Mouse (Mus musculus) hindbrain, embryonic 14.5 days (tissue): ENCODE measurements around the gene 9530077C05Rik. TPM values are rescaled to one million over a fixed set of nuclear protein-coding genes. Genes with fewer than 3 reads are reported as not detected.

Source experiments
- ATAC-seq: fragments of 200-750 bp; cut with Nextera tagmentation; 2 replicates; pipeline ENCODE4 v1.8.0; 2017; ENCODE audit warnings: moderate number of reproducible peaks, mild to moderate bottlenecking, moderate TSS enrichment, moderate library complexity; ENCODE audit not compliant: low FRiP score
- DNase-seq: peaks from one replicate; pipeline ENCODE4 v3.0.0-alpha.2; 2015; ENCODE audit warnings: low spot score
- H3K27ac ChIP-seq: fragments of 300-500 bp; sonication (generic); 2 replicates; pipeline ENCODE4 v1.5.1; 2014; ENCODE audit warnings: mild to moderate bottlenecking, moderate library complexity
- H3K27me3 ChIP-seq: fragments of 300-500 bp; sonication (generic); 2 replicates; pipeline ENCODE4 v1.6.1; 2014; ENCODE audit warnings: mild to moderate bottlenecking, low read length, mixed read lengths; ENCODE audit not compliant: control insufficient read depth, insufficient read depth
- H3K36me3 ChIP-seq: fragments of 300-500 bp; sonication (generic); replicated peaks from 2 replicates; pipeline ENCODE4 v1.6.1; 2014; ENCODE audit not compliant: control insufficient read depth, insufficient read depth
- H3K4me1 ChIP-seq: fragments of 300-500 bp; sonication (generic); replicated peaks from 2 replicates; pipeline ENCODE4 v1.6.1; 2014; ENCODE audit warnings: antibody characterized with exemption, low read length, mixed read lengths; ENCODE audit not compliant: control insufficient read depth, insufficient read depth
- H3K4me2 ChIP-seq: fragments of 300-500 bp; sonication (generic); replicated peaks from 2 replicates; pipeline ENCODE4 v1.6.1; 2014; ENCODE audit warnings: mild to moderate bottlenecking, moderate library complexity
- H3K4me3 ChIP-seq: fragments of 300-500 bp; sonication (generic); replicated peaks from 2 replicates; pipeline ENCODE4 v1.5.1; 2014; ENCODE audit warnings: mild to moderate bottlenecking, low read length
- H3K9ac ChIP-seq: fragments of 300-500 bp; sonication (generic); 2 replicates; pipeline ENCODE4 v1.6.1; 2014
- H3K9me3 ChIP-seq: fragments of 300-500 bp; sonication (generic); 2 replicates; pipeline ENCODE4 v1.6.1; 2016; ENCODE audit warnings: low read length; ENCODE audit not compliant: control insufficient read depth
- WGBS: fragments of 180-500 bp; shearing (Covaris S2); extraction: QIAGEN DNeasy Blood & Tissue Kit; methylation state at CpG from one replicate; pipeline ENCODE4 v1.1.7; 2014; 5-methylcytosine and 5-hydroxymethylcytosine counted together
- polyA plus RNA-seq: library from polyadenylated mRNA; unstranded; fragments of >200 nt; fragmentation: Nextera tagmentation; extraction: Ambion mirVana; gene quantifications from 2 replicates; pipeline ENCODE4 v1.2.1, GENCODE M21; 2014

The 9530077C05Rik gene
- polyA plus RNA-seq, 1 experiment from 2014 or later: 11.8 TPM

GRCm38 (mm10) chr9:22483866-22484561 is 72.7 kb downstream of the 9530077C05Rik start:
- WGBS: 94% methylated on average over 8 of the region's 8 CpGs
- ATAC-seq: no peak

GRCm38 (mm10) chr9:22484562-22485308 is 73.4 kb downstream of the 9530077C05Rik start:
- Histone ChIP-seq H3K4me2 (no peak overlapping the region), H3K9me3 (no peaks in the 10 kb centered on the region), H3K27ac (no peak overlapping the region), H3K36me3 (no peaks in the 10 kb centered on the region), H3K4me3 (no peak overlapping the region), H3K27me3 (no peaks in the 10 kb centered on the region), H3K4me1 (no peaks in the 10 kb centered on the region), H3K9ac (no peak overlapping the region)
- no peak for ATAC-seq
- 93% methylated on average over 12 of the region's 12 CpGs for WGBS
- no peak for DNase-seq

More at GRCm38 (mm10) chr9:22483866-22484561, 72.7 kb downstream of the 9530077C05Rik start:
- Histone ChIP-seq H3K27ac (no peak overlapping the region), H3K9me3 (no peaks in the 10 kb centered on the region), H3K4me2 (no peak overlapping the region), H3K4me1 (no peaks in the 10 kb centered on the region), H3K36me3 (no peaks in the 10 kb centered on the region), H3K9ac (no peak overlapping the region), H3K4me3 (no peak overlapping the region), H3K27me3 (no peaks in the 10 kb centered on the region)
- no peak for DNase-seq

- DNase-seq (no peak), ATAC-seq (no peak)
- Histone ChIP-seq H3K27ac (no peak overlapping the region), H3K36me3 (no peaks in the 10 kb centered on the region), H3K27me3 (no peaks in the 10 kb centered on the region), H3K9ac (no peak overlapping the region), H3K9me3 (no peaks in the 10 kb centered on the region), H3K4me2 (no peak overlapping the region), H3K4me1 (no peaks in the 10 kb centered on the region), H3K4me3 (no peak overlapping the region)
- 93% methylated on average over 7 of the region's 7 CpGs for WGBS
Measured at GRCm38 (mm10) chr9:22486211-22486610, 74.9 kb downstream of the 9530077C05Rik start.

- no peaks in the 10 kb centered on the region for H3K27me3 ChIP-seq
- H3K9me3 ChIP-seq: no peaks in the 10 kb centered on the region
- H3K27ac ChIP-seq: no peak overlapping the region
- DNase-seq: no peak
- H3K9ac ChIP-seq: no peak overlapping the region
- H3K4me1 ChIP-seq: no peaks in the 10 kb centered on the region
- 71% methylated on average over 9 of the region's 9 CpGs for WGBS
- ATAC-seq: no peak
- H3K4me3 ChIP-seq: no peak overlapping the region
- H3K36me3 ChIP-seq: no peaks in the 10 kb centered on the region
- H3K4me2 ChIP-seq: no peak overlapping the region
Measured at GRCm38 (mm10) chr9:22488963-22489362, 77.7 kb downstream of the 9530077C05Rik start.

Other genes starting within 250 kb of the 9530077C05Rik start
- gene Zfp872, start 223.4 kb upstream of the 9530077C05Rik start, polyA plus RNA-seq: 0.43 and 0.69 TPM in 2 replicates
- gene Zfp809, start 185.8 kb upstream of the 9530077C05Rik start, polyA plus RNA-seq: 10.5 and 11.5 TPM in 2 replicates
- gene Zfp599, start 151.6 kb upstream of the 9530077C05Rik start, polyA plus RNA-seq: 8.5 and 8.6 TPM in 2 replicates
- 28.0 and 32.8 TPM in 2 replicates for gene Zfp810, start 103.9 kb upstream of the 9530077C05Rik start, polyA plus RNA-seq
- gene Anln, start 22.3 kb upstream of the 9530077C05Rik start, polyA plus RNA-seq: 6.4 and 6.6 TPM in 2 replicates
- not detected in 2 replicates for gene Gm17545, start 42.8 kb downstream of the 9530077C05Rik start, polyA plus RNA-seq
- 63.3 and 69.4 TPM in 2 replicates for gene Rp9, start 58.2 kb downstream of the 9530077C05Rik start, polyA plus RNA-seq
- 20.0 and 22.7 TPM in 2 replicates for gene Bbs9, start 64.2 kb downstream of the 9530077C05Rik start, polyA plus RNA-seq